Mouse (Mus musculus) monocyte, adult 2 months (primary cell): ENCODE measurements around the gene Chil1.

Experiments used
- DNase-seq, 2 experiments: peaks; one replicate each; pipeline ENCODE4 v3.0.0; 2022; ENCODE audit warnings: low spot score in 2 of 2, low read depth in 1 of 2

Gene Chil1

DNA sequence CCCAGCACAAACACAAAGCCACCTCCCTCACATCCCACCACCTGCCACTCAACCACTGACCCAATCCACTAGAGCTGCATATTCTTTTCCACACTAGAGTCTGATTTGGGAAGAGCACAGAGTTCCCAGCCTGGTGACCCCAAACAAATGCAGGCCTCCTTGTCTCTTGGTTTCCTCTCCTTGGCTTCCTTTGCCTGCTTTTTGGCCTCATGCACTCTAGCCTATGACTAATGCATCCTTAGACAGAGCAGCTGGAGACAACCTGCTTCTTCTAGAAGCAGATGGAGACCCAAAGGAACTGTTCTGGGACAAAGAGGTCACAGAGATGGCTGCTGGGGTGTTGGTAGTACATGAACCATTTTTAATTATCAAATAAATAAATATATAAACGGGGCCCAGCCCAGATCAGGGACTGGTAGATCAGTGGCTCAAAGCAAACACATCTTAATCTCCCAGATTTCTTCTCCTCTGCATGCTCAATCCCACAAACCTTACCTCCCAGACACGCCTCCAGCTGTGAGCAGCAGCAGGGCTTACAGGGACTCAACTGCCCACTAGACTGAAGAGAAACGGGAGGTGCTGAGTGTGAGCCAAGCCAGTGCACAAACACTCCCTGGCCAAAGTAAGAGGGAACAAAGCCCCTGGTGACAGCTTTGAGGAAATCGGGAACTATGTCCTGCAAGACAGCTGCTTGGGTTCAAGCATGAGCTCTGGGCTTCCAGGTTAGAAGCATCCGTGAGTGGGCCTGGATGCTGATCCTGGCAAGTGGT lies 48.0 kb downstream of the Chil1 start:
- no peak for DNase-seq

- no peak for DNase-seq
Observed at GRCm38 (mm10) chr1:134230638-134231228, 48.8 kb downstream of the Chil1 start.

DNA sequence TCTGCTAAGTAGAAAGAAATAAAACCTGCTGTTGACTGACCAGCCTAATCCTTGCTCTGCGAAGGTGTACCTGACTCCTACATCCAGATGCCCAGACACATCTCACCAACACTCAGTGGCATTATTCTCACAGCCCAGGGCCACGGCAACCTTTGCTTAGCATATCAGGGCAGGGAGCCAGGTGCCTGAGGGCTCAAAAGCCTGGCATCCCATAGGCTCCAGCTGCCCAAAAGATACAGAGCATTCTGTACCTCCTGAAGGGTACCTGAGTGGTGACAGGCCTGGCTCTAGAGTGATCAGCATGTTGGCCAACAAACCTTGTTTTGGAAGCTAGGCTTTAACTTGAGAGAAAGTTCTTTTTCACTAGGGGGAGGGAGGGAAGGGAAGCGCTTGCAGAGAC lies 49.3 kb downstream of the Chil1 start:
- DNase-seq, result no peak

- no peak for DNase-seq
Observed at GRCm38 (mm10) chr1:134231681-134232080, 49.7 kb downstream of the Chil1 start.

- DNase-seq, result no peak
Observed at GRCm38 (mm10) chr1:134232326-134232725, 50.4 kb downstream of the Chil1 start.

DNA sequence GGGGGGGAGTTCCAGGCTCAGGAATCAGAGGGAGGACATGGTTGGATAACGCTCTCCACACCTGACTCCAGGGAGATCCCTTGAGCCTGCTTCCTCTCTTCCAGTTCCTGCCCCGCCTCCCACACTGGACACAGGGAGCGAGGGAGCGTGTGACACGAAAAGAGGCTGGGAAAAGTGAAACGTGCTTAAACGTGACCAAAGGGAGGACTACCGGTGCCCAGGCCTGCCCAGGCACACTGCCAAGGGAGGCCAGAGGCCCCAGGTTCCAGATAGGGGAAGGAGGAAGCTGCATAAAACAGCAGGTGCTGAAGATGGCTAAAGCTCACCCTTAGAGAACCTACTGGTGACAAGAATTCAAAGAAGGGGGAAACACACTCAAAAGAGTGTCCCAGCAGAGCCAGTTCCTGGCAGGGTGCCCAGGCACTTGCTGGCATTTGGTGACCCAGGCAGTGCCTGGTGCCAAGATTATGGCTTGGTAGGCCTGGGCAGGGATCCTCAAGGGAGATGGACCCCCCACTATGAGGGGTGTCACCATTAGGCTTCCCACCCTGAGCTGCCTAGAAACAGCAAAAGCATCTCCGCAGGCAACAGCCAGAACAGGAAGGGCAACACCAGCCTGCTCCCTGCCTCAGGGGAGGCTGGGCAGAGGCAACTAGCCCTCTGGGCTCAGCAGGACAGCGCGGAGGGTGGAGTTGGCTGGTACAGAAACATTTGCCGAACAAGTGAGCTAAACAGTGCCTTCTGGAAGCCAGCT lies 51.0 kb downstream of the Chil1 start:
- DNase-seq, result no peak

DNA sequence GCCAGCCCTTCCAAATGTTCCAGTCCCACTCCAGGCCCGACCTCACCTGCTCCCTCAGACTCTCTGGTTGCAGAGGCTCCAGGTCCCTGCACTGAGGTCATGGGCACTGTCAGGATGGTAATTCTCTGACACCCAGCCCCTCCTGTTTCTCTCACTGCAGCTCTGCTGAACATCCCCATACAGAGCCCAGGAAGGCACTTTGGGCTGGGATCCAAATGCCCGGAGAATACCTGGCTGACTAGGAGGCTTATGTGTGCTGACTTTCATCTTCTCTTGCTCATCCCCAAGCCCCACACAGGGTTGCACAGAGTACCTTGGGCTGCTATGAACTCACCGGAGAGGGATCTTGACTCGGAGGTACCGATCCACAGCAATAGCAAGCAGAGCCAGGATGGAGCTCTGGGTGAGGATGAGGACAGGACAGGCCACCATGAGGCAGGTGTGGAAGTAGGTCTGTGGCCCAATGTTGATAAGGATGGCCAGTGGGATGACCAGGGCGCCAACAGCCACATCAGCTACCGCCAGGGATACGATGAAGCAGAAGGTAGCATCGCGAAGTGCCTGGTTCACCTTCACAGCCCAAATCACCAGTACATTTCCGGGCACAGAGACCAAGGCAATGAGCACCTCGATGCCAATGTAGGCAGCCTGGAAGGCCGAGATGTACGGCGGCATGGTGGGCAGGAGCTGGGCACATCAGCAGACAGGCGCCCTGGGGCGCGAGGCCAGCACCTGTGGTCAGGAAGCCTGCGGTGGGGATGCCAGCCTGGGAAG lies 51.9 kb downstream of the Chil1 start:
- DNase-seq, result no peak

DNA sequence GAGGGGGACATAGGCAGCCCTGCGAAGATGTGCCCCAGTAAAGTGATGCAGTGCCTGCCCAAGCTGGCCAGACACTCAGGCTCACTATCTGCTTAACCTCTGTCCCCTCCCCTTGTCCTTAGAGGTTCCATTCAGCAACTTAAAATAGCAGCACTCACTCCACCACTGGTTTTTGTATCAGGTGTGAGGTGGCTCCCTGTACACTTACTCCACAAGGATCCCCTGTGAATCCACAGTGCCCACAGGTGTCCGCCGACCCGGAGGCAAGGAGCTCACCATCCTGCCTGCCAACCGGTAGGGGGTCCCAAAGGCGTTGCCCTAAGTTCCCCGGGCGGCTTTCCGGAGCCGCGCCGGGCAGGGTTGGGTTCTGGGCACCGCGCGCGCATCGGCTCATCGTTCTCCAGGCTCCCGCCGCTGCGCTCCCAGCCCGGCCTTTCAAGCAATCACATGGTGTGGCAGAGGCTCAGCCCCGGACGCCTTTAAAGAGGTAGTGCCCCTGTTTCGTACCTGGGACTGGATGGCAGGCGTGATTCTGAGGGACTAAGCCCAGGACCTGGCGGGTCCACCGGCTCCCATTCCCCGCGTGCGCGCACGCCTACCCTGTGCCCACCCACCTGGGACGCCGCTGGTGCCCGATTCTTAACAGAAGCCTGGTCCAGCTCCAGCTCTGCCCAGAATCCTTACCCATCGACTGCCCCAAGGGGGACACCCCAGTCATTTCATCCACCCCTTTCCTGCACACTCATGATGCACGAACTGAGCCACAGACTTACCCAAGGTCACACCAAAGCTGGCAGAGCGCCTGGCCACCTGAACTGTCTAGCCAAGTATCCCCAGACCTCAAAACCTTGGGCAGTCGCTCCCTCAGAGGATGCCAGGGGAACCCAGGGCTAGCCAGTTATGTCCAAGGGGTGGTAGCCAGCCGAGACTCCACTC lies 52.7 kb downstream of the Chil1 start:
- DNase-seq, result no peak

GRCm38 (mm10) chr1:134235391-134235921 lies 53.5 kb downstream of the Chil1 start, which contains the start of gene Adora1:
TSS of gene Adora1 (minus strand) at chr1:134235431.
- DNase-seq, result no peak

DNA sequence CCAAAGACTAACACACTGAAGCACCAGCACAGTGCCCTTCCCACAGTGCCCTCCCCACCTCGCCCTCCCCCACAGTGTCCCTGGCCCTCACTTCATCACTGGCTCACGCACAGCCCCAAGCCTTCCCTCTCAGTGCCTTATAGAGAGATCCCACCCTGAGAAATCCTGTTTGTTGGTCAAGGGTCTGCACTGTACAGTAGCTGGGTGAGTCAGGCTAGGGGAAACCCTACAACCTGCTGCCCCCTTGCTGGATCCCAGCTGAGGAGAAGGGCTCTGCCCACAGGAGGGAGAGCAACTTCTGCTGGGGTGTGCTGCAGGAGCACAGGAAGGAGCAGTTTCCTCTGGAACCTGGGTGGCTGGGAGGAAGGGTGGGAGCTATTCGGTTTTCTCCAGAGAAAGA lies 54.2 kb downstream of the Chil1 start:
- no peak for DNase-seq

DNA sequence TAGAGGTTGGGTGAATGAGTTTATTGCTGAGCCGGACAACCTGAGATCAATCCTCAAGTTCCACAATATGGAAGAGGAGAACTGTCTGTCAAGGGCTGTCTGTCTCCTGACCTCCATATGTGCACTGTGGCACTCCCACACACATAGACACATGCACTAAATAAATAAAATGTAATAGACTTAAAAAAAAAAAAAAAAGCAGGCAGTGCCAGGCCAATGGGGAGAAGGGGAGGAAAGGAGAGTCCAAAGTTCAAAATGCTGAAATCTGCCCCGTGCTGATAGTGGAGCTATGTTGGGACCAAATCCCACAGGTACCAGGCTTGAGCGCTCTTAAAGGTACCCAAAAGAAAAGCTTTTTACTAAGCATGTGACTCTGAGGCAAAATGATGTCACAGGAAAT lies 55.5 kb downstream of the Chil1 start:
- no peak for DNase-seq
